Mouse (Mus musculus) kidney, postnatal 36 days (tissue): ENCODE results near the gene Sh3glb2.

ENCODE experiments used
- DNase-seq, 2 experiments: peaks; one replicate each; pipeline ENCODE4 v3.0.0; 2021 to 2022; ENCODE audit warnings: mixed read lengths in 2 of 2

The Sh3glb2 gene

DNA sequence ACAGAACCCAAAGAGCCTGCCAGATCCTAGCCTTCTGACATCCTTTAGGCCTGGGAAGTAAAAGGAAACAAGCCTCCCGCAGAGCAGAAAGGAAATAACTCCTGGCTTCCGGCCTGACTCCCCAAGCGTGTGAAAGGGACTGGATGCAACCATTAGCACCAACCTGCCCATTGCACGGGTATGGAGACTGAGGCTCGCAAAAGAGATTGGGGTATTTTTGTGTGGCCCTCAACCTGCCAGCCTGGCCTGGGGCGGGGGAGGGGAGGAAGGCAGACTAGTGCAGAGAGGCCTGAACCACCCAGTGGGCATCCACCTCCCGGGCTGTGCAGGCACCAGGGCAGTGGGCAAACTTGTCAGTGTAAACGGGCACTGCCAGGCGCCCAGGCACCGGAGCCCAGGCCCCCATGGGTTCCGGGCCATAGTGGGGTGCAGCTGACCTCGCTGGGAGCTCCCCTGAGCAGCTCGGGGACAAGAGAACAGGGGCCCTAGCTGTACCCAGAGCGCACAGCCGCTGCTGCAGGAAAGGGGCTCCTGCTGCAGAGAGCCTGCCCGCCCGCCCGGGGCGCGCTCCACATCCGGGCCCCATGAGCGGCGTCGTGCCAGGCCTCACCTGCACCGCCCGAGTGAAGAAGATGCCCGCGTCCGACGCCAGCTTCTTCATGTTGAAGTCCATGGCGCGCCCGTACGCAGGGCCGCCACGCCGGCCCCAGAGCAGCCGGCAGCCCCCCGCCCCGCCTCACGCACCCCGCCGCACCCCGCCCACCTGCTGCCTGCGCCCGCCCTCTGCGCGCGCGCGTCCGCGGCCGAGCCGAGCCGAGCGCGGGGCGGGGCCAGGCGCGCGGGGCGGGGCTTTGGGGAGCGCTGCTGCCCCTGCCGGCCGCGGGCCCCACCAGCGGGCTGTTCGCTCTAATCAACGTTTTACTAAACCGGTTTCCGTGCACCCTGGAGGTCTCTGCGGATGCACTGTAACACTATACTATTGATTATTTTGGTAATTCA, at the start of gene Sh3glb2:
Gene Sh3glb2 (minus strand): TSS at position 805 of the 999 bp plus-strand sequence.
- peak; percentile 79 to 96 for DNase-seq

DNA sequence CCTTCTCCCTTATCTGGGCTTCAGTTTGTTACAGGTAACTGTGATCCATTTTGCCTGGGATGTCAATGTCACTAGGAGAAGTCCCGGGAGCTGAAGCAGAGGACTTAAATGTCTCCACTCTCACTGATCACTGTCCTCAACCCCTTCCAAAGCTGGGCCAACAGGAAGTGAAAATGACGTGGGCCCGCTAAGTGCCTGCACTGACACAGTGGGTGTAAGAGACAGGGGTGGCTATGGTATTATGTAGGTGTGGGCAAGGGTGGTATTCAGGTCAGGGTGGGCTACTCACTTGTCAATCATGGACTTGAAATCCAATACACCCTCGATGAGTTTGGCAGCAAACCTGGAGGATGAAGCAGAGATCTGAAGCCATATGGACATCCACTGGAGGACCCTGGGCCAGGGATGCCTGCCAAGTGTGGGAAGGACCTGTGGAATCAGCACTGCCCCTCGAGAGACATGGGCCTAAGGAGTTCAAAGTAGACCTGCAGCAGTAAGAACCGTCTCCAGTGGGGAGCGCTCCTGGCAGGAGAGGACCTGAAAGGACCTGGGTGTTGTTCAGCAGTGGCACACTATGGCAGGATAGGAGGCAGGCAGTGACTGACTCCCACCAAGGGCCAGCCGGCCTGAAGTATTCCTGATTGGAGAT, 49.4 kb upstream of the Sh3glb2 start:
- DNase-seq, result no peak

DNA sequence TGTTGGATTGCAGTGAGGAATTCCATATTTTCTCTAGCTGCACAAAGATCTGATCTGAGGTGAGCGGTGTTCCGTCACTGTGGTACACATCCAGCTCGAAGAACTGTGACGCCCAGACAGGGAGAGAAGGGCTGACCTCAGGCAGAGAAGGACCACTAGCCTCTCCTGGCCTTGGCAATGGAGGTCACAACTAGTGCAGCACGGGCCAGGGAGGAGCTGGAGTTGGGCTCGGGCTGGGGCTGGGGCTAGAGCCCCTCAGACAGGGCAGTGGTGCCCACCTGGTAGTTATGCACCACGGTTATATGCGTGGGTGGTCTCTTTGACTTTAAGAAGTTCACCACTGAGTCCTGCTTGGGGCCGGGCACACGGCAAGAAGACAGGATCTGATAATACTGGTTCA, 48.6 kb upstream of the Sh3glb2 start:
- DNase-seq, result no peak

DNA sequence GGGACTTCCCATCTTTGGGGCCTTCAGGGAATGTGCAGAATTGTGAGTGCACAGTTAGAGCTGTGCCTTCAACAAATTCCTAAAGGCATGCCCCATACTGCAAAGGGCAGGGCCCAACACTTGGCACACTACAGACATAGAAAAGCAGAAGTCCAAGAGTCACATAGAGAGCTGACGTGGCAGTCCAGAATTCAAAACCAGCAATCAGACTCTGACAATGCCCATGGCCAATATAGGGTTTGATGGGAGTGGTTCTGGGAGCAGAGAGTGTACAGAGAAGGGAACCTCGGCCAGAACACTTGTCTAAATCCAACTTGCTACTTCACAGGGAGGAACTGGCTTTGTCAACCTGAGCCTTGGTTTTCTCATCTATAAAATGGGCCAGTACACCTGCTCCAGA, 48.1 kb upstream of the Sh3glb2 start:
- DNase-seq, result no peak

DNA sequence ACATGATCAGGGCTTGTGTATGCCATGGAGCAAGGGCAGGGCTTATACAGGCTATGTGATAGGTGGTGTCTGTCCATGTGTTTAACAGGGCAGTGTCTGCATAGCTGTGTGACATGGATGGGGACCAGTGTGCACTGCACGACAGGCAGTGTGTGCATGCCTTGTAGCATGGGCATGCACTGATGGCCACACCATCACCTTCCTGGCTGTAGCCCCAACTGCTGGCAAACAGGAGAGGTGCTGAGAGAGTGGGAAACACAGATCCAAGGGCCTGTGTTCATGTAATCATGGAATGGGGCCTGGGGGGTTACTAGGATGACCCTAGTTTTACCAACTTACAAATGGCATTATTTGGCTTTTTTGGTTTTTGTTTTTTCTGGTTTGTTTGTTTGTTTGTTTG, 44.7 kb upstream of the Sh3glb2 start:
- DNase-seq, result no peak

DNA sequence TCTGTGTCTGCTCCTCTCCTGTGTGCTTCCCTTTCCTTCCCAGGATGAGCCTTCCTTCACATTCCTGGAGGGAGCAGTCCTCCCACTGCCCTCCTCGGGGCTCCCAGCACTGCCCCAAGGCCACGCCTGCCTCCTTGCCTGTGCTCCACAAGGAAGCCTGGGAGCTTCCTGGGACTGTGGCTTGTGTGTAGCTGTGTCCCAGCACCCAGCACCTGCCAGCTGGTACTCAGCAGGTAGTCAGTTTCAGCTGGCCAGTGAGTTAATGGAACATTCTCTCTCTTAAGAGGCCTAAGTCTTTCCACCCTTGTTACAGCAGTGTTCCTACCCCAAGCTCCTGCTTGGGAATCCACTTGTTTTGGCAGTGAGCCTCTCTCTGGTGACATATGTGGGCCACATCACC, 43.7 kb upstream of the Sh3glb2 start:
- DNase-seq, result no peak

DNA sequence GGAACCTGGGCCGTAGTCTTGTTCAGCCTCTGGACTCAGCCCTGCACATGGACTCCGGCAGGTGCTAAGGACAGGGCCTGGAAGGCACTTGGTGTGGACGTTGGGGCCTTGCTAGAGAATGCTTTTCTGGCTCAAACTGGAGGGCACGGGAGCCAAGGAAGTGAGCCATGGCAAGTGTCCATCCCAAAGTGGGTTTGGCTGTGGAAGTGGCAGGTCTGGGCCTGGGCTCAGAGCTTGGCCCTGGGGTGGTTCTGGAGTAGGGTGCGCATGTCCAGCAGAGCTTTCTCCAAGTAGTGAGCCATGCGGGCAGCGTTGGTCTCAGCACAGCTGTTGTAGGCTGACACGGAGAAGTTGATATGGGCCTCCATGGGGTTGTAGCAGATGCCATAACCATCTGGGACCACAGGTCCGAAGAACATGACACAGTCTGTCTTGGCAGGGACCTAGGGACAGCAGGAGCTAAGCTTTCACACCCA, 43.3 kb upstream of the Sh3glb2 start:
- DNase-seq, result no peak

DNA sequence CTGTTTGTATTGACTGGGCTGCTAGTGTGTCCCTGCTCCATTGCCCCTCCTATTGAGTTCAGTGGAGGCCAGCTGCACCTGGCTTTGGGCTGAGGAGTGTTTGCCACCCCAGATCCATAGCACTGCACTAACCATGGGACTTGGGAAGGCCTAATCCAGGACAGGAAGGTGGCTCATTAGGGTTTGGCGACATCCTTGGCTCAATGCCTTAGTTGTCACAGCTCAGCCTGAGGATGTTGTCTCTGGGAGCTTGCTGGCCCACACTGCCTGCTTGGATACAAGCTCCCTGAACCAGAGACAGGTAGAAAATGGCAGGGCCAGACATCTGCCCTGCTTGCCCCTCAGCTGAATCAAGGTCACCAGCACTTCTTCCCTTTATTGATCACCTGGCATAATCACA, 42.4 kb upstream of the Sh3glb2 start:
- no peak for DNase-seq

DNA sequence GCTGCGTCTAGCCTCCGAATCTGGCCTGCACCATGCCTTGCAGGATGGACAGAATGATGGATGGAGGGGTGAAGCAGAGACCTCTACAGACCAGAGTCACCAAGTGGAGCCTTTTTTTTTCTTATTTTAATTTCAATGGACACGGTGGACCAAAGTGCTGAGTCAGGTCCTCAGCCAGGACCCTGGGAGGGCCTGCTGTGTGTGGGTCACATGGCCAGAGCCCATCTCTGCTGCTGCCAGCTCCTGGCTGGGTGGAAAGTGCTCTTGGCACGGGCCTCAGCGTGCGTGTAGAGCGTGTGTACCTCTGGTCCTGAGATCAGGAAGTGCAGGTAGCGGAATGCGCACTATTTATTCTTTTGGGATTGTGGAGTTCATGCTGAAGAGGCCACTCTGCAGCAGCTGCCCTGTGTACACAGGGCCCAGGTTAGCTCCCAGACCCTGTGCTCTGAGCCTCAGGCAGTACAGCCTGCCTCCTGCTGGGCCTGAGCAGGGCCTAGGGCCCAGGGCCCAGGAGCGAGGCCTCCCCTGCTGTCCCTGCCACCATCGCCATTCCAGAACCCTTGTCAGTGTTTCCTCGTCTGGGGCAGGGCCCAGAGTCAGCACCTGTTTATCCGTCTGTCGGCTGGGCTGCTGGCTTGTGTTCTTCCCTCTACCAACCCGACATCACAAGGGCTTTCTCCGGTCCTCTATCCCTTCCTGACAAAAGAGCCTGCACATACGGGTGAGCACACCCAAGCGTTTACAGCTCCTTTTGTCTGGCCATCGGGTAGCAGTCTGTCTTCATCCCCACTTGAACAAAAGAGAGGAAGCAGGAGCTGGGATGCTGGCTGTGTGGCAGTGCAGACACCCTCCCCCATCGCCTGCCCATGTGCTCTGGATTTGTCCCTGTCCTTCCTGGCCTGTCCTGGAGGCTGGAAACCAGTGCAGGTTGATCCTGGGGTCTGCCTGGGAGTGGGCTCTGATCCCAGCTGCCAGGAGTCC, 40.3 kb upstream of the Sh3glb2 start:
- DNase-seq, result peak; percentile 46 to 51

DNA sequence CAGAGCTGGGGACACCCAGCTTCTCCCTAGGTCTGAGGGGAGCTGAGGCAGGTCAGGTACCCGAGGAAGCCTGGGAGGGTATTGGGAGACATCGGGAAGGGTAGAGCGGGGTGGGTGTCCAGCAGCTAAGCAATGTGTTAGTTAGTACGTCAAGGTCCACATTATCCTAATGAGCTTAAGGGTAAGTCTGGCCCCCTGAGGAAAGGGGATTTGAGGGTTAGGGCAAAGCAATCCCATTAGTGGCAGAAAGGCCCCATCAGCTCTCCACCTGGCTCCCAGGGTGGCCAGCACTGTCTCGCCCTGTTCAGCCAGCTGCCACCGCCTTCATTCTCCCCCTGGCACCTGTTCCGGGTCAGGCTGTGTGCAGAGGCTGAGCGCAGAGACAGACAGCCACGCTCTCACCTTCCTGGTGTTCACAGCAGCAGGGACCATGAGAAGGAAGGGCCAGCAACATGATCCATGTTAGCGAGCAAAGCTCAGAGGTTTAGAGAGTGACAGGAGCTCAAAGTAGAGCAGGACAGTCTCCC, 38.9 kb upstream of the Sh3glb2 start:
- DNase-seq, result no peak

DNA sequence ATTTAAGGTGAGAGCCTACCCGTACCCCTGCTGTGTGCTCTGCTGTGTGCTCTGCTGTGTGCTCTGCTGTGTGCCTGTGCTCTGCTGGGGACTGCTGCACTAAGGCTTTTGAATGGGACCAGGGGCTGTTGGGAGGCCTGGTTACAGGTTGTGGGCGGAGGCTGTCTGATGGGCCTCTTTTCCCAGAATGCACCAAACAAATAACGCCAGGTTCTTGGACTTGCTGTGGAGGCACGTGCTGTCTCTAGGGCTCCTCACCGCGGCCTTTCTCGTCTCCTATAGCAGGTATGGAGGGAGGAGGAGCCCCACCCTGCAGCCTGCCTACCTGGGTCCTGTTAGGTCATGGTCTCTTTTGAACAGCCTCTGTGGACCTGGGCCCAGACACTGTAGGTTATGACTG, 37.1 kb upstream of the Sh3glb2 start:
- no peak for DNase-seq

DNA sequence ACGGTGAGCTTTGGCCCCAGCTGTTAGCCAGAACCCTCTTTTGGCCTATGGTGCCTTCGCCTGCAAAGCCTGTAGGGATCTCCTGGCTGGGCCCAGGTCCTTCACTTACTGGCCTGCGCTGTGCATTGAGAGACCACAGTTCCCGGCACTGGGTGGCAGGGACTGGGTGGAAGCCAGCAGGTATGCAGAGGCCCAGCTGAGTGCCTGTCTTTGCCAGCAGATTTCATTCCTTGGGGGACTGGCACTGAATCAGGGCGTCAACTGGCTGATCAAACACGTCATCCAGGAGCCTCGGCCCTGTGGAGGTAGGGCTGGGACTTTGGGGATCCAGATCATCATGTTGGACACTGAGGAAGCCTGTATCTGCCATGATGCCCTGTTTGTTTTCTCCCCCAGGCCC, 36.6 kb upstream of the Sh3glb2 start:
- no peak for DNase-seq

DNA sequence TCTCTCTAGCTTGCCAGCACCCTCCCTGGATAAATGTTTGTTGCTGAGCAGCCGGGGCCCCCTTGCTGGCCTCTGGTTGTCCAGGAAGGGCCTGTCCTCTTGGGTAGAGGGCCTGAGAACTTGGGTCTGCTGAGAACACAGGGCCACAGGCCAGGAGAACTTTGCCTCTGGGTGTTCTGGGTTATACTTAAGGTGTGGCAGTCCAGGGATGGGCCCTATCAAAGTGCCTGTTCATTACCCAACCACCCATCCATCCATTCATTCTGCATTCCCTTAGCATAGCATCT, 34.2 kb upstream of the Sh3glb2 start:
- DNase-seq, result peak; percentile 27 to 44

DNA sequence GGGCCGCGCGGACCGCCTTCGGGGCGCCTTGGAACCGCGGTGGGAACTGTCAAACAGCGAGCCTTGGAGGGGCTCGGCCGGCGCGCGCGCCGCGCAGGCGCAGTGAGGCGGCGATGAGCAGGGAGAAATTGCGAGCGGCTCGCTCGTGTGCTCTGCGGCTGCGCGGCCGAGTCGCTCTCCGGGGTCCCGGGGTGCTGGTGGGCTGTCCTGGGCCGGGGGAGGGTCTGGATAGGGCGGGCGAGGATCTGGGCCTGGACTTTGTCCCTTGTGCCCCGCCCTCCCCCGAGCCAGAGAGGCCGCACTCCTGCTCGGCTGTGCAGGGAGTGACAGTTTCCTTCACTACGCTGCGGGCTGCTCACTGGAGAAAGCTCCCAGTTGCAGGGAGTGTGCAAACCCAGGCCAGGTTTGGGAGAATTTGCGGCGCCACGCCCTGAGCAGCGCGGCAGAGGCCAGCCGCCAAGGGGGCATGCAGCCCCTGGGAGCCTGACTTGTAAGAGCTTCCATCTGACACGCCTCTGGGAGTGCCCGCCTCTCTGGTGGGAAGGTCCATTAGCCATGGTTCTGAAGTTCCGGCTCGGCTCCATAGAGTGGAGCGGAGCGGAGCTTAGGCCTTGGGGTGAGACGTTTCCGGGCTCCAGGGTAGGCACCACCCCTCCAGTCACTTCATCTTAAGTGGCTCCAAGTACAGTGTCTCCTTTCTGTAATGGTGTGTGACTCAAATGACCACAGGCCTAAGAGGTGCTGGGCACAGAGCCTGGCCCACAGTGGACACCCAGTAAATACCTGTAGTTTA, 33.6 kb upstream of the Sh3glb2 start:
- peak; percentile 83 for DNase-seq

DNA sequence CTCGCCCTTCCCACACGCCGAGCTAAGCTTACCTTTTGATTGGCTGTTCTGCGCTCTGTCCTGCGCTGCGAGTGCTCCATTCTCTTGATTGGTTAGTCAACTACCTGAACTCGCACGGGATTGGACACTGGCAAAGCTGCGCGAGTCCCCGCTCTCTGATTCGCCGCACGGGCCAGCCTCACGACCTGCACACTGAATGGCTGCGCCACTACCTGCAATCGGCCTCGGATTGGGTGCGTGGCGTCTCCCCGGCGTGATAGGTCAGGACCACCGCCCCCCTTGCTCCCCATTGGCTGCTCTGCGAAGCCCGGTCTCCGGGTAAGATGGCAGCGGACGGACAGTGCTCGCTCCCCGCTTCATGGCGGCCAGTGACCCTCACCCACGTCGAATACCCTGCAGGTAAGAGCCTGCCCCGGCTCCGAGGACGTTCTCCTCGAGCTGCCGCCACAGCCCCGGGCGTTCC, 33.0 kb upstream of the Sh3glb2 start, which contains the start of gene Dolpp1:
Gene Dolpp1 (plus strand): TSS at position 141 of the 463 bp plus-strand sequence.
- DNase-seq, result peak; percentile 96 to 99

DNA sequence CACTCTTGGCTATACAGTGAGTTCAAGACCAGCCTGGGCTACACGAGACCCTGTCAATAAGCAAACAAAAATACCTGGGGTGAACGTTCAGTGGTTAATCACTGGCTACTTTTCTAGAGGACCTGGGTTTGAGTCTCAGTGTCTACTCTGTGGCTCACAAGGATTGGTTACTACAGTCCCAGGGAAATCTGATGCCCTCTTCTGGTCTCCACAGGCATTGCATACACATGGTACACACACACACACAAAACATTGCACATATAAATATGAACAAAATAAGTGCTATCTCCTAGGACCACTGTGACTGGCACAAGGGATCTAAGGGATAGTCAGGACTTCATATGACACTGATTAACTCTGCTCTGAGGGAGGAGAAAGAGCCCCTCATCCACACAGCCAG, 29.9 kb upstream of the Sh3glb2 start:
- no peak for DNase-seq

DNA sequence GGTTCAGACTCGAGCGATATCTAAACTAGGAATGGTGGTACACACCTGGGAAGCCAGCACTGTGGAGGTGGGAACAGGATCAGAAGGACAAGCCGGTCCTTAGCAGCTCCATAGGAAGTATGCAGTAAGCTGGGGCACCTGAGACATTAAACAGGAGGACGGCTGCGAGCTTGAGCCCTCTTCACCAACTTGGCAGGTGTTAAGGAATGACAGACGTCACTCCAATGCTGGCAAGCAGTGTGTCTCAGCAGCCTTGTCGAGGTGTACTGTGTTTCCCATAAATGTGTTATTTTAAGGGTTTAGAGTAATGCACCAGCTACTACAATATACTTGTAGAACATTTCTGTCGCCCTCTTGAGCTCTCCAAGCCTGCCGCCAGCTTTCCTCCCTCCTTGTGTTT, 27.8 kb upstream of the Sh3glb2 start:
- no peak for DNase-seq

DNA sequence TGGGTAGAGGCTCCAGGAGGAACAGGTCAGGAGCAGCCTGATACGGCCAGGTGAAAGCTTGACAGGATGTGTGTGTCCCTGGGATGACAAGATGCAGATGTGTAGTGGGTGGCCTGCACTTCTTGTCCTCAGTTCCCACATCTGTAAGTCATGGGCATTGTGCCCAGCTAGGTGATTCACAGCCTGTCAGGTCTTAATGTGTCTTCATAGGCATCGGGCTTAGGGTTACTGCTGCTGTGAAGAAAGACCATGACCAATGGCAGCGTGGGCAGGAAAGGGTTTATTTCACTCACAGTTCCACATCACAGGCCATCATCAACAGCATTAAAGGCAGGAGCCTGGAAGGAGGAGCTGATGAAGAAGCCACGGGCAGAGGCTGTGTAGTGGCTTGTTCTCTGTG, 26.5 kb upstream of the Sh3glb2 start:
- no peak for DNase-seq

DNA sequence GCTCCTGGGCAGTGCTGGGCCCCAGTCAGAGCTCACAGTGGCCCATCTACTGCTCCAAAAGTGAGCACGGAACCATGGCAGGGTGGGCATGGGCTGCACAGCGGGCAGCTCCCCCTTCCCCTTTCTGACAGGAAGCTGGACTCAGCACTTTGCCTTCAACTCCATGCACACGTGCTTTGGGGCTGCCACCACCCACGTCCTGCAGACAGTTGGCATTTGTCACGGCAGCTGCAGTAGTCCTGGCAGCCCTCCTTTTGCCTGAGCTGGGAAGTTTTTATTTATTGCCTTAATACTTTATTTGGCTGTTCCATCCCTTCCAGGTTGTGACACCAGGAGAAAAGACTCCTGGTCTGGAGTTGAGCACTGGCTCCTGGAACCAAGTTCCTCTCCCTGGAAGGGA, 25.7 kb upstream of the Sh3glb2 start:
- no peak for DNase-seq

DNA sequence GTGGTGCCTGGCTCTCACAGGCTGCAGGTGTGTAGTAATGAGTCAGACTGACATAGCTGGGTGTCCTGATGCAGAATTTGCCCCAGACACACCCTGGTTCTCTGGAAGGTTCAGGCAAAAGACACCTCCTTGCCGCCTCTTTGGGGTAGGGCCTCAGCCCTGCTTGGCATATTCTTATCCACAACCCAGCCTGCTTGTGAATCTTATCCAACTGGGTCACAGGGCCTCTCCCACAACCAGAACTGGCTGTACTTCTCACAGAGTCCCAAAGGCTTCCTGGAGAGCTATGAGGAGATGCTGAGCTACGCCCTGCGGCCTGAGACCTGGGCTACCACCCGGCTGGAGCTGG, 22.2 kb upstream of the Sh3glb2 start:
- DNase-seq, result no peak

DNA sequence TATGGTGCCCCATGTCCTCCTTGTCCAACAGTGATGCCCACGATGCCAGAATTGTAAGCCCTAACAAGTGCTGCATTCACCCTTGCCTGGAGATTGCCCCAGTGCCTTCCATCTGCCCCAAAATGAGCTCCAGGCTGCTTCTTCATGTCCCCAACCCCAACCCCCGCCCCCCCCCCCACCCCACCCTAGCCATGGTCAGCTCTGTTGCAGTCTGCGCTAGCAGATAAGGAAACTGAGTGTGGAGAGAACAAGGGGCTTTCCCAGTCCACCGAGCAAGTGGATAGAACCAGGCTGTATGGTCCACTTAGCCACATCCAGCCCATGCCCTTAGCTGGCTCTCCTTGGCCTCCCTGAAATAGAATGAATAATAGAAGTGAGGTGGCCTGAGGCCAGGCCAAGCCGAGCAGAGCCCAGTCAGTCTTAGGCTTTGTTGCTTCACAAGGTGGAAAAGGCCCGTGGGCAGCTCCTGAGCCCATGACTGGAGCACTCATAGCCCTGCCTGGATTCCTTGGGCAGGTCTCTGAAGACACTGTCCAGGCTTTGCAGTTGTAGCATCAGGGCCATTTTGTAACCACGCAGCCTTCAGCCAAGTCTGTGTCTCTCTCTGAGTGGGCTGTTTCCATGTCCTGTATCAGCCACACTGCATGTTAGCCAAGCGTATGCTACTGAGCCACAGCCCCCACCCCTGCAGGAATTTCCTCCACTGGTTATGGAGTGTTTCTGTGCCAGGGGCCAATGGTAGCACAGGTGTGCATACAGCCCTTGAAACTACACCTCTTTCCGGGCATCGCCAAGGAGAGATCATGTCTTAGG, 21.6 kb upstream of the Sh3glb2 start:
- no peak for DNase-seq
